Mouse (Mus musculus) adrenal gland (tissue): ENCODE measurements around the gene Casp7.
"Not testable (repeated sequence)": the region's sequence is repeated elsewhere in the genome, so short reads cannot be mapped to it uniquely, and the experiment has no call there.

ENCODE experiments used
- intact Hi-C: fragments of 180-260 bp; cut with DNase I; formaldehyde crosslinking; loops from one replicate; pipeline ENCODE4 v1.15.1; 2025
- long read RNA-seq, 2 experiments: library from polyadenylated mRNA; unstranded; transcript quantifications; one replicate each; pipeline ENCODE4 v2.0.0; 2020; ENCODE audit warnings: borderline replicate concordance in 1 of 2; ENCODE audit not compliant: insufficient replicate concordance in 1 of 2

Gene Casp7
- long read RNA-seq, experiment 1, partial matches to known transcripts: 0 of 7 reads
- long read RNA-seq, experiment 1, other reads (novel, unspliced or antisense): 2 of 7 reads
- long read RNA-seq, experiment 2: 0 reads

DNA sequence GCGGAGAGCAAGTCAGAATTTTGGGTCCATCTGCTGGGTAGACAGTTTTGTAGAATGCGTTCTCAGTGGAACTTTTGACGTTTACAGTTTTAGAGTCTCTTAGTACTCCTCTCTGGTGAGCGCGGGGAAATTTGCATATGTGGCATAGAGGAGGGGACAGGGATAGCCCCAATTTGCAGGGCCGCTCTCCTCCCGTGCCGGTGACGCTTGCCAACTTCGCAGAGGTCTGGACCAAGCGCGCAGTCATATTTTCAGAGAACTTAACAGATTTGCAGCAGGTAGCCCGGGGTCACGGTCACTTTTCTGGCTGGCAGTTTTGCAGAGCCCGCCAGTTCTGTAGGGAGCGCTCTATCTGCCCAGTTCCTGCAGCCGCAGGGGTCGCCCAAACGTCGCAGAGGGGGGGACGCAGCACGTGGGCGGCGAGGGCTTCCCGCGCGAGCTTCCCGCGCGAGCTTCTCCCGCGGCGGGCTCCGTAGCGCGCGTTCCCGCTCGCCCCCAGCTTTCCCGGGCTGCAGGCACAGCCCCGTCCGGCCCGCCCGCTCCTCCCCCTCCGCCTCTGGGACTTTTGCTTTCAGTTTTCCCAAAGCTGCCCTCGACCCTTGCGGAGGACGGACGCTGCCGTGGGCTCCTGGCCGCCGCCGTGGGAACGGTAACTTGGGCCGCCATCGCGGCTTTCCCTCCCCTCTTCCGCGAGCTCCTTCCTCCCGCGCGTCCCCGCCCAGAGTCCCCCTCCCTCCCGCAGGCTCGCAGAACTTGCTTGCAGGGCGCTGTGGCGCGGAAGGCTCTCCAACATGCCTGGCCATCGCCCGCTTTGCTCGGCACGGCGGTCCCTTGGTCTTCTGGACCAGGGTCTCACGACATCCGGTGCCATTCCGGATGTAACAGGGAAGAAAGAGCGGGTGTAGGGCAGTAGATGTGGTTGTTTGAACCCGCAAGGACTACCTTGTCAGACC, at the start of gene Casp7:
Casp7 (plus strand) TSS at position 461 of the 953 bp plus-strand sequence.
- intact Hi-C loops: no loop called here

DNA sequence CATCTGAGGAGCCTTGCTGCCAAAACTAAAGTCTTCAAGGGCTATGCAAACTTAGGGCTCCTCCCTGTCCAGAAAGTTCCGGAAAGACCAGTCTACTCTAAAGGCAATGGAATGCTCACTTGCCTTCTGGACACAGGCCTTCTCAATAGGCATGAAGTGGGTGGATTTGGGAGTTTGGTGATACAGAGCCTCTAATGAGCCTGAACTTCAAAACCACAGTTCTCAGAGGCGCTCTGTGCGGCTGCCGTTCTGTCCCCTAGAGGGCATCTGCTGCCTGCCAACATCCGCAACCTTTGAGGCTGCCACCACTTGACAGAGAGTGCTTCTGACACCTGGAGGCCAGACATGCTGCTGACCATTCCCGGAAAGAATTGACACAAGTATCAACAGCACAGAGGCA, 47.6 kb upstream of the Casp7 start:
- intact Hi-C loops: no loop called here

DNA sequence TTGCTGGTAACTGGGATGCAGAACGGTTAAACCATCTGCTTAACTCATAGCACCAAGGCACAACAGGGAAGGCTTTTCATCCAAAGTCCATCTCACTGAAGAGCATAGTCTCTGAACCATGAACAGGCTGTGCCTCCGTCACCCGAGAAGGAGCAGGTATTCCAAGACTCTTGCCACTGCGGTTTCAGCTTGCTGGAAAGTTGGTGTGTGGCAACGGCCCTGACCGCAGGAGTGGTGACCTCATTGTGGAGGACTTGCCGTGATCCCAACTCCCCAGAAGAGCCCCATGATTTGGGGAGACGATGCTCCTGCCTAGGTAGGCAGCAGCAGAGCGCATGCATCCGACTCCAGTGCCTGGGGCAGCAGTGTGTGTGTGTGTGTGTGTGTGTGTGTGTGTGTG, 43.2 kb upstream of the Casp7 start:
- intact Hi-C loops: no loop called here

DNA sequence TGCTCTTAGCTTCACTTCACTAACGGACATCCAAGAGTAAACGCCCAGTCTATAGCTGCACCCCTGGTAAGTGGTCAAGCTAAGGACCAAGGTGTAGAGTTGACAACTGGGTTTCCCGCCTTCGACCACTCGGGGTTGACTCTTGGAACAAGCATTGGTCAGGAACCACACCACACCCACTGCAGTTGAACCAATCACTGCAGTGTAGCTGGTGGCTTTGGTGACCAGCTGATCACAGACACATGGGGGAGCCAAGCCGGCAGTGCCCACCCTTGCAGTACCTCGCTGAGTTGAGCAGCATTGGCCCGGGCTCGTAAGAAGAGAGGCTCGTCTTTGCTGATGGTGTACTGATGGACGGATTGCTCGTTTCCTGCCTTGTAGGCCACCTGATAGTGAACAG, 41.7 kb upstream of the Casp7 start:
- intact Hi-C loops: no loop called here

DNA sequence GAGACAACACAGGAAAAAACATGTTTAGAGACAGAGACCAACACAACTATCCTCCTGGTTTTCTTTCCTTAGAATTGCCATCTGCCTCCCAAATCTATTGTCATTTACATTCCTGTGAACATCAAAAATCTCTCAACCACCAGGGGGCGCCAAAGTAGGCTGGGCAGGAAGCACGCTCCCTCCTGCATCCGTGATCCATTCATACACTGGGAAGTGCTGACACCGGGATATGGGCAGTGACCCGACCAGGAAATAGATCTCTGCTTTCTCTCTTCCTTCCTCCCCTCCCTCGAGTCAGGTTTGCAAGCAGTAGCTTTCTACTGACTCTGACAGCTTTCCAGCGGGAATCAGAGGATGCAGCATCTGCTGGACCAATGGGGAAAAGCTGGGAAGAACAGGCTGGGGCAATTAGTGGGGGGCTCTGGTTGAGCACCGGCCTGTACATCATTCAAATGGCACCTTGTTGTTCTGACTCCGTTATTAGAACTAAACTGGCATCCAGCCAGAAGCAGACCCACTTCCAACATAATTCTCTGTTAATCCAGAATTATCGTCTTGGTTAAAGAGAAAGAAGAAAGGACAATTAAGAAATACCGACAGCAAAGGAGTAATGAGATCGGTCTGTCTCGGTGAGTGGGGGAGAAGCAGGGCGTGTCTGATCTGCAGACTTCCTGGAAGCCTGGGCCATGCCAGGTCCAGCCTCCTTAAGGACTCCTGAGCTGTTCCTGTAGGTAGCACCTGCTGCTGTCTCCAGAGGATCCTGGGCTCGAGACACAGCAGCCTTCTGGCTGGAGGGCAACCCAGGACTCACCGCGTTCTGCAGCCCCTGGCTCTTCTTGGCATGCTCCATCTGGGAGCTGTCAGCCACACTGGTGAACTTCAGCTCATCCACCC, 40.2 kb upstream of the Casp7 start:
- intact Hi-C loops: no loop called here

DNA sequence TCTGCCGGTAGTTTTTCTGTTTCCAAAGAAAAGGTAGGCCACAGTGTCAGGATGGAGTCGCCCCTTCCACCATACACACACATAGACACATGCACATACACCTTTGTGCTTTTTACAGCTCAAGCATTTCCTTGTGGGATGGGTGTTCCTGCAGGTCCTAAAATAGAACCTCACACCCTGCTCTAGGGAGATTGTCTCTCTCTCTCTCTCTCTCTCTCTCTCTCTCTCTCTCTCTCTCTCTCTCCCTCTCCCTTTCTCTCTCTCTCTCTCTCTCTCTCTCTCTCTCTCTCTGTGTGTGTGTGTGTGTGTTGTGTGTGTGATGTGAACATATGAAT, 39.6 kb upstream of the Casp7 start:
- intact Hi-C loops: not testable (repeated sequence)

DNA sequence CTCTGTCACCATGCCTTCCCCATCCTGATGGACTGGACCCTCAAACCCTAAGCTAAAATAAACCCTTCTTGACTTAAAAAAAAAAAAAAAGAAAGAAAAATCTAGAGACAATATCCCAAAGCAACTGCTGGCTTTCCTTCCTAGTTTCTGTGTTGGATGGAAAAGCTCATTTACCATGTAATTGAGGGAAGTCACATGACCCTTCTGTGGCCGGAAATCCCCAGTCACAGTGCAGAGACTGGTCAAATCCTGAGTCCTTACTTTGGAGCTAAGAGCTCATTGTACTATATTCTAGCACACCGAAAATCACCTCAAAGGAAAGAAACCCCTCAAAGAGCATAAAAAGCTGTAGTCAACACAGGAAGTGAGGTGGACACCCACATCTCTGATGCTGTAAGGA, 38.0 kb upstream of the Casp7 start:
- intact Hi-C loops: no loop called here

DNA sequence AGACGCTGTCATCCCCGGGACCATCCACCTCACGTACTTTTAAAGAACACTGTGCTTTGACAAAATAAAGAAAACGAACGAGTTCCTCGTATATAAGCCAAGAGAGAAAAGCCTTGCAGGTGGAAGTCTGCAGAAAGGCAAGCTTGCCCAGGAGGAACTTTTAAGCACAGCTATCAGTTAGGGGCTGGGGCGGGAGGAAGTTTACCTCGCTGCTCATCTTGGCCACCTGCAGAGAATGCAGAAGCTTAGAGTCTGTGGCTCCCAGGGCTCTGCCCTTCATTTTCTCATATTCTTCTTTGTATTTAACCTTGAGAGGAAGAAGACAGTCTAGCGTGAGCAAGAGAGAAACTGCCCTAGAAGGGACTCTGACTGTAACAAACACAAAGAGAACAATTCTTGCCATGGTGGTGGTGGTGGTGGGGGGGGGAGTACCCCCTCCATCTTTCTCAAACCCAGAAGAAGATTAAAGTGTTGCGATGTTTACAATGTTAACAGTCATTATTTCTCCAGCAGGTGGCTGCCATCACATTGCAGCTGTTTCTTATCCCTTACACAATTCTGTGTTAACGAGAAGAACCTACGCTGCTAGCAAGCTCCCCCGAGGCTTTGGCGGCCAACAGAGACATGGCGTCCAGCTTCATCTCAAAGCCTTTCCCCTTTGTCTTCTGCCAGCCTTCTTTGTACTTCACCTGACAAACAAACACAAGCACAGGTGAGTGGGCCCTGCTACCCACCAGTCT, 33.0 kb upstream of the Casp7 start:
- intact Hi-C loops: no loop called here

DNA sequence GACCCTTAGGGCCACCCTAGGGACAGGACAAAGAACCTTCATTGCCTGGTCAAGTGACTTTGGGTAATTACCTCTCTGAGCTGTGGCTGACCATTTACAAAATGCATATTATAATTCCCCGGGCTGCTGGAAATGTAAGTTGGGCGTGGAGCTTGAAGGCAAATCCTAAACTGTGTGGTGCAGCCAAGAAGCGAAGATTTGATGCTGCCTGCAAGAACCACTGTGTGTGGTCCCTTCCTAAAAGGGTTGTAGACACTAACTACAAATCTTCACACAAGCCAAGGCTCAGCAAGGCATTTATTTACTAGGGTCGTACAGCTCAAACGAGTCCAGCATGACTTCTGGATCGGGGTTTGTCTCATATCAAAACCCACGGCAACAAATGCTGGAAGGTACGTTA, 32.4 kb upstream of the Casp7 start:
- intact Hi-C loops: no loop called here

DNA sequence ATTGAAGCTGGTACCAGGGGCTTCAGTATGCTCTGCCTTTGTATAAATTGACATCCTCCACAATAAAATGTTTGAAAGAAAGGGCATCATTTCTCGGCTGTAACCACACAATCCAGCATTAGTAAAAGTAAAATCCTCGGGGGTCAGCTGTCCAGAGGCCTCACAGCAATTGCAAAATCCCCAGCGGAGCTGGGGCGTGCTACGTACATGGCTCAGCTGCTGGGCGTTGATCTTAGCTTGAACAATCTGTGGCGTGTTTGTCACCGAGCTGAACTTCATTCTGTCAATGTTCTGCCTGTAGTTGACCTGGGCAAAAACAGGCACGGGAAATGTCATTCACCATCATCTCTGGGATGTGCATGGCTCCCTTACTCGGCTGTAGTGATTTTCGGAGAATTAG, 30.8 kb upstream of the Casp7 start:
- intact Hi-C loops: no loop called here

DNA sequence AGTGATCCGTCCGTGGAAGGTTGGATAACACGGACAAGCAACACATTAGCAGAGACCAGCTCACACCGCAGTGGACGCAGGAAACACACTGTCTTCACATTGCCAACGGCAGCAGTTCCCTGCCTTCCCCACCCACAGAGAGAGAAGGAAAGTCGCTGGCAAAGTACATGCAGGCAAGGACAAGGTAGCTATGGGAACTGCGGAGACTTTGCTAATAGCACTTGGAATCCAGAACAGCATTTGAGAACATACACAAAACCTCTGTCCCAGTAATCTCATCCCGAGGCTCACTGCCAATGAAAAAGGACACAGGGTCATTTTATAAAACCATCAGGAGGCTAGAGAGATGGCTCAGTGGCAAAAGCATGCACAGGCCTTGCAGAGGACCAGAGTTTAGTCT, 30.3 kb upstream of the Casp7 start:
- intact Hi-C loops: no loop called here

DNA sequence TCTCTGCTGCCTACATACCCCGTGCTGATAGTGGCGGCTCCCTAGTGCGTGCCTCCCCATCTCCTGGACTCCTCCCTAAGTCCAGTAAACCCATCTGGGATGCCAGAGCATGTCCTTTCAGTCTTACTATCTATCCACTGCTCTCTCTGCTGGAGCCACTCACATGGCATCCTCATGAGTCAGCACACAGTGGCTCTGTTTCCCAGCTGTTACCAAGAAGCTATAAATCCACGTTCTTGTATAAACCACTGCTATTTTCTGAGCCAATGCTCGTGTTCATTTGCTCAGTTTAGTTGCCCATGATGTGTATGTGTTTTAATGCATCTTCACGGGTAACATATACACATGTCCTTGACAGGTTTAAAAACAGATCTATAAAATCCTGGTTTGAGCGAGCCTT, 29.2 kb upstream of the Casp7 start:
- intact Hi-C loops: no loop called here

DNA sequence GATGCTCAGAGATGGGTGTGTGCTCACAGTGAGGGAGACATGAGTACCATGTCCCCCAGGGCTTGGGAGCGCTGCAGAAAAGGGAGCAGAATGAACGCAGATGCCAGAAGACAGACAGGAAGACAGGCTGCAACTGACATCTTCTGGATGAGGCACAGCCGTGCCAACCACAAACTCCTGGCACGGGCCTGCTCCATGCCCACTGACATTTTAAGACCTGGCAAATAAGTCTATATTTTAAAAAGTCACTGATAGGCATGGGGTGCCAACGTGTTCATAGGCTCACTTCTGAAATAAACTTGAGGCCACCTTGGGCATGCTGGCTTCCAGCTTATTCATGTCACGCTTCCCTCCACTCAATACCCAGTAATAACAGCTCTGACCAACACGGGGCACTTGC, 28.0 kb upstream of the Casp7 start:
- intact Hi-C loops: no loop called here

DNA sequence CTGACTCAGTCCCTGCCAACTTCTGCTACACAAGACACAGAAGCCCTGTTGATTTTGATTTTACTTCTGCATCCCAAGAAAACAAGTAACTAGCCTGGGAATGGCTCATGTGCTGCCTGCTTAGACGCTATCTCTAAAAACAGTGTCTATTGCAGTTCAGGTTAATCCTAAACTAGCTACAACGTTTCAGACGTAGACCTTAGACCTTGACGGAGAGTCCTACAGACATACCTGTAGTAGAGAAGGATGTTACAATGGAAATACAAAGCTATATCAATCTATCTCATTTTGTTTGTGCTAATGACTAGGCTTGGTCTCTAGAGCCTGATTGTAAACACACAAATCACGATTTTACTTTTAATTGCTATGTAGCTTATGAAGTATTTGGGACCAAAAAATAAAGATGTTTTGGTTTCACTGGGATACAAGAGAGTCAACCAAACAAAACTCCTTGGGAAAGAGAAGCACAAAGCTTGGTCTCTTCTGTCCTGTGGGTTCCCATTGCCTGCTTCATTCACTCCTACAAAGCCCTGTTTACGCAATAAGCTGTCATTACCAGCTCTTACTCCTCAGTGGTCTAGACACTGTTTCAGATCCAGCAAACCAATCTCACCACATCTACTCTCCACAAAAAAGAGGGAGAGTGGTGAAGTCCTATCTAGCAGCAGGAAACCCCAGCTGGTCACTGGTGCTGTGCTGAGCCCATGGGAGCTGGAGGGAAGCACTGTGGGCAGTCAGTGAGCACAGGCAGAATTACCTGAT, 26.4 kb upstream of the Casp7 start:
- intact Hi-C loops: no loop called here

DNA sequence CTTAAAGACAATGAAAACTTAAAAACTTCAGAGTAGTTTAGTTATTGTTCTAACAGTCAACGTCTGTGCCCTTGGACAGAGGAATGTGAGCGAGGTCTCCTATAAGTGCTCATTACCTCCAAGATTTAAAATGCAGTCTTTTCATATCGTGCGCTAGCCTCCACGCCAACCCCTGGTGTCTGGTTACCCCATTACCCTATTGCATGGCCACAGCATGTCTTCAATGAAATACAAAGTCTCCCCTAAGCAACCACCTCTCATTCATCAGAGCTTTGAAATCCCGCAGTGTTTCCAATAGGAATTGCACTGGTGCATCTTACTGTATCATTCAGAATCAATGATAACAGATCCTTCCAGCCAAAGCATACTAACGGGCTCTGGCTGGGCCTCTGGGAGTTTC, 24.7 kb upstream of the Casp7 start:
- intact Hi-C loops: no loop called here

DNA sequence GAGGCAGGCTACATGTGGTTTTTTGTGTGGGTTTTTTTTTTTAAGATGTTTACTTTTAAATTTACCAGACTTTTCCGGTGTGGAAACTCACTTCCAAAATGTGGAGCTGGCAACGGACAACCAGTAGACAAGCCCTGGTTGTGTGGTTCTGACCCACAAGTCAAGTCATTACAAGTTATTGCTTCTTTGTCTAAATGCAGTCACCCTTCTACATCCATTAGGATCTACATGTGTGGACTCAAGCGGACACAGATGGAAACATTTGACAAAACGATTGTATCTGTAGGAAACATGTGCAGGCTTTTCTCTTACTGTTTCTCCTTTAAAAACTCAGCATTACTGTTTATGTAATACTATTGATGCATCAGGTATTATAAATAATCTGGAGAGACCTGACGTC, 23.7 kb upstream of the Casp7 start:
- intact Hi-C loops: no loop called here

DNA sequence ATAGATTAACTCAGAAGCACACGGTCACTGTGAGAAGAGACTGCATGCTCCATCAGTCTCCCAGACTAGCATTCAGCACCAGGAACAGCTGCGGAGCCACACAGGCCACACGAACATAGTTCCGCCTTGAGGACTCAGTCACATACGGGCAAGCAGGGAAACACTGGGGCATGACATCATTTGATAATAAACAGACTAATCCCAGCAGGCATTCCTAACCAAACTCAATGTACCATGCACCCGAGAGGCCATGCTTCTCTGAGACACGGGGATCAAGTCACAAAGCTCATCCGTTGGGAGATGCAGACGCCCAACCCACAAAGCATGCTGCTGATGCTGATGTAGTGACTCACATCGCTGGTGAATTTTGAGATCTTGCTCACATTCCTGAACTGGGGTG, 22.9 kb upstream of the Casp7 start:
- intact Hi-C loops: no loop called here

DNA sequence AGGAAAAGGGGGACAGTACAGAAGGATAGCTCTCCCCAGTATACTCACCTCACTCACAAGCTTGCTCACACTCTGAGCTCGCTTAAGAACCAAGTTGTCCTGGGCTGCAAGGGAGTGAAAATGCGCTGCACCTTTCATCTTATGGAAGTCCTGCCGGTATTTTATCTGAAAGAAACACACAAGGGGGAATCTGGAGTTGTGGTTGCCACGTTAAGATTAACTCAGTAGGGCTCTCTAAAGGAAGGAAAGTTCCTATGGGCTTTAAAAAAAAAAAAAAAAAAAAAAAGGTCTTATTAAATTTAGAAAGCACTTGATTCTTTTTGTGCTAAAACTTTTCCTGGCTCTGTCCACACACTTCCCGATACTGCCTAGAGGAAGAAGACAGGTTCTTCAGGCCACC, 18.9 kb upstream of the Casp7 start:
- intact Hi-C loops: no loop called here

DNA sequence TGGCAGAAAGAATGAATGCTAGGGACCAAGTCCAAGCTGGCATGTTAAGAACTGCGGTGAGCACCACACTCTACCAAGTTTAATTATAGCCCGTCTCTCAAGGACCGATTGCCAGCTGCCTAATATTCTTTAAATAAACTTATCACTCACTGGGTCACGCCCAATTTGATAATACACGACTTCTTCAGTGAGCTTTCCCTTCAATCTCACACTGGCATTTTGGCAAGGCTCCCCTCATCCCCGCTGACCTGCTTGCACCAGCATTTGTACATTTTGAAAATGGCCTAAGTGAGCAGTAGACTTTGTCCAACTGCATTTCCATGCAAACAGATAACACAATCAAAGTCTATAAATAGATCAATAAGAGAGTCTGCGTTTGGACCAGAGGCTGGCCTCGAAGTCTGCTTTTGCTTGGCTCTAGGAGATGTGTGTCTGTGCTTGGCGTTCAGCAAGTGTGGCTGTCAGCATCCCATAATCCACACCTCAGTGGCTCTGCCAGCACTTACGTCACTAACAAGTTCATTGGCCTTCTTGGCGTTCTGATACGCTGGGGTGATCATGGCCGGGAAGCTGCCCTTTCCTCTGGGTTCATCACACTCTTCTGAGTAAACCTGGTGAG, 18.3 kb upstream of the Casp7 start:
- intact Hi-C loops: no loop called here

DNA sequence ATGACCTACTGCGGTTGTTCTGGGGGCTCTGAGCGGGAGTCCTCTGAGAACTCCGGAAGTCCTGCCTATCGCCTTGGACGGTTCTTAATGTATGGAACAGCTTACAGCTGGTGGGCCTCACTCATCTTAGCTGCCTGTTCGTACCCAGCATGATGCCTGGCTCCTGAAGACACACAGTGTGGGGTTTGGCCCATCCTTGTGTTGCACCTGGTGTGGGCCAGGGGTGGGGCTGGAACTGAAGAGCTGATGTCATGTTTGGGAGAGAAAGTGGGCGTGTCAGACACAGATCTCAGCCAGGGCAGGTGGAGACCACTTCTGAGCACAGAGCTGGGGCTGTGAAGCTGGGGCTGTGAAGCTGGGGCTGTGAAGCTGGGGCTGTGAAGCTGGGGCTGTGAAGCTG, 16.6 kb upstream of the Casp7 start:
- intact Hi-C loops: no loop called here
